Mouse (Mus musculus): ENCODE results near the gene Git2.

Gene Git2

GRCm38 (mm10) chr5:114719003-114719927, 56.1 kb downstream of the Git2 start:
- H3K9me3 ChIP-seq (ENCODE audit: low read length): no peaks in the 10 kb centered on the region
- H3K4me1 ChIP-seq (replicated peaks; ENCODE audit: low read depth, low read length): peaks cover 52% of the 10 kb centered on the region

GRCm38 (mm10) chr5:114718483-114718882, 56.8 kb downstream of the Git2 start:
- Histone ChIP-seq H3K4me3 (replicated peaks; ENCODE audit: low read length) (no peak overlapping the region), H3K4me1 (replicated peaks; ENCODE audit: low read depth, low read length) (peaks cover 57% of the 10 kb centered on the region), H3K27me3 (ENCODE audit: insufficient read depth, low read length) (no peaks in the 10 kb centered on the region)

More at GRCm38 (mm10) chr5:114719003-114719927, 56.1 kb downstream of the Git2 start:
- H3K27me3 ChIP-seq (ENCODE audit: insufficient read depth, low read length): no peaks in the 10 kb centered on the region
- H3K4me3 ChIP-seq (replicated peaks; ENCODE audit: low read length): no peak overlapping the region
- TF ChIP-seq NANOG (IDR thresholded peaks at IDR 0.05; ENCODE audit: borderline replicate concordance, low read length) (no peak), POU5F1 (IDR thresholded peaks at IDR 0.05; ENCODE audit: borderline replicate concordance, low read length) (no peak), CTCF (conservative IDR thresholded peaks at IDR 0.05; ENCODE audit: low read length) (no peak)
- H3K36me3 ChIP-seq (ENCODE audit: insufficient read depth, low read length): peaks cover 99% of the 10 kb centered on the region

GRCm38 (mm10) chr5:114717937-114718336, 57.4 kb downstream of the Git2 start:
- TF ChIP-seq CTCF (conservative IDR thresholded peaks at IDR 0.05; ENCODE audit: low read length) (no peak), NANOG (IDR thresholded peaks at IDR 0.05; ENCODE audit: borderline replicate concordance, low read length) (no peak), POU5F1 (IDR thresholded peaks at IDR 0.05; ENCODE audit: borderline replicate concordance, low read length) (no peak)
- H3K27me3 ChIP-seq (ENCODE audit: insufficient read depth, low read length): no peaks in the 10 kb centered on the region
- no peaks in the 10 kb centered on the region for H3K9me3 ChIP-seq (ENCODE audit: low read length)
- H3K4me1 ChIP-seq (replicated peaks; ENCODE audit: low read depth, low read length): peaks cover 57% of the 10 kb centered on the region
- peaks cover 100% of the 10 kb centered on the region for H3K36me3 ChIP-seq (ENCODE audit: insufficient read depth, low read length)
- H3K4me3 ChIP-seq (replicated peaks; ENCODE audit: low read length): no peak overlapping the region

More at GRCm38 (mm10) chr5:114718483-114718882, 56.8 kb downstream of the Git2 start:
- Histone ChIP-seq H3K9me3 (ENCODE audit: low read length) (no peaks in the 10 kb centered on the region), H3K36me3 (ENCODE audit: insufficient read depth, low read length) (peaks cover 99% of the 10 kb centered on the region)
- no peak for TF ChIP-seq POU5F1 (IDR thresholded peaks at IDR 0.05; ENCODE audit: borderline replicate concordance, low read length)
- no peak for TF ChIP-seq NANOG (IDR thresholded peaks at IDR 0.05; ENCODE audit: borderline replicate concordance, low read length)
- no peak for TF ChIP-seq CTCF (conservative IDR thresholded peaks at IDR 0.05; ENCODE audit: low read length)

- H3K36me3 ChIP-seq (ENCODE audit: insufficient read depth, low read length): peaks cover 99% of the 10 kb centered on the region
- no peaks in the 10 kb centered on the region for H3K27me3 ChIP-seq (ENCODE audit: insufficient read depth, low read length)
- H3K4me1 ChIP-seq (replicated peaks; ENCODE audit: low read depth, low read length): peaks cover 57% of the 10 kb centered on the region
- H3K4me3 ChIP-seq (replicated peaks; ENCODE audit: low read length): peak overlapping the region; percentile 29; the same call in 1 of the 2 replicates
- no peaks in the 10 kb centered on the region for H3K9me3 ChIP-seq (ENCODE audit: low read length)
- TF ChIP-seq CTCF (conservative IDR thresholded peaks at IDR 0.05; ENCODE audit: low read length): no peak
- TF ChIP-seq POU5F1 (IDR thresholded peaks at IDR 0.05; ENCODE audit: borderline replicate concordance, low read length): no peak
- TF ChIP-seq NANOG (IDR thresholded peaks at IDR 0.05; ENCODE audit: borderline replicate concordance, low read length): no peak
Measured at GRCm38 (mm10) chr5:114717292-114717691, 58.0 kb downstream of the Git2 start.

GRCm38 (mm10) chr5:114714551-114714950, 60.8 kb downstream of the Git2 start:
- H3K27me3 ChIP-seq (ENCODE audit: insufficient read depth, low read length): no peaks in the 10 kb centered on the region
- TF ChIP-seq POU5F1 (IDR thresholded peaks at IDR 0.05; ENCODE audit: borderline replicate concordance, low read length) (no peak), NANOG (IDR thresholded peaks at IDR 0.05; ENCODE audit: borderline replicate concordance, low read length) (no peak), CTCF (conservative IDR thresholded peaks at IDR 0.05; ENCODE audit: low read length) (no peak)
- peaks cover 98% of the 10 kb centered on the region for H3K36me3 ChIP-seq (ENCODE audit: insufficient read depth, low read length)
- peak overlapping the region; percentile 54 for H3K4me3 ChIP-seq (replicated peaks; ENCODE audit: low read length)
- no peaks in the 10 kb centered on the region for H3K9me3 ChIP-seq (ENCODE audit: low read length)
- peaks cover 64% of the 10 kb centered on the region for H3K4me1 ChIP-seq (replicated peaks; ENCODE audit: low read depth, low read length)

- TF ChIP-seq CTCF (conservative IDR thresholded peaks at IDR 0.05; ENCODE audit: low read length): no peak
- no peak for TF ChIP-seq POU5F1 (IDR thresholded peaks at IDR 0.05; ENCODE audit: borderline replicate concordance, low read length)
- no peak for TF ChIP-seq NANOG (IDR thresholded peaks at IDR 0.05; ENCODE audit: borderline replicate concordance, low read length)
- H3K36me3 ChIP-seq (ENCODE audit: insufficient read depth, low read length): peaks cover 55% of the 10 kb centered on the region
- H3K4me3 ChIP-seq (replicated peaks; ENCODE audit: low read length): peak overlapping the region; percentile 90
Measured at GRCm38 (mm10) chr5:114709357-114709756, 66.0 kb downstream of the Git2 start.

GRCm38 (mm10) chr5:114708491-114708890, 66.8 kb downstream of the Git2 start:
- H3K9me3 ChIP-seq (ENCODE audit: low read length): no peaks in the 10 kb centered on the region
- H3K27me3 ChIP-seq (ENCODE audit: insufficient read depth, low read length): no peaks in the 10 kb centered on the region; the same call in 1 of the 2 replicates
- peak overlapping the region; percentile 90 for H3K4me3 ChIP-seq (replicated peaks; ENCODE audit: low read length)
- TF ChIP-seq NANOG (IDR thresholded peaks at IDR 0.05; ENCODE audit: borderline replicate concordance, low read length) (no peak), POU5F1 (IDR thresholded peaks at IDR 0.05; ENCODE audit: borderline replicate concordance, low read length) (no peak), CTCF (conservative IDR thresholded peaks at IDR 0.05; ENCODE audit: low read length) (no peak)
- peaks cover 30% of the 10 kb centered on the region for H3K4me1 ChIP-seq (replicated peaks; ENCODE audit: low read depth, low read length)
- H3K36me3 ChIP-seq (ENCODE audit: insufficient read depth, low read length): peaks cover 46% of the 10 kb centered on the region

More at GRCm38 (mm10) chr5:114709357-114709756, 66.0 kb downstream of the Git2 start:
- Histone ChIP-seq H3K27me3 (ENCODE audit: insufficient read depth, low read length) (no peaks in the 10 kb centered on the region), H3K9me3 (ENCODE audit: low read length) (no peaks in the 10 kb centered on the region), H3K4me1 (replicated peaks; ENCODE audit: low read depth, low read length) (peaks cover 36% of the 10 kb centered on the region)

GRCm38 (mm10) chr5:114707265-114708068, 67.8 kb downstream of the Git2 start, which contains the start of gene Tchp:
TSS of gene Tchp (plus strand) at chr5:114707760.
- no peaks in the 10 kb centered on the region for H3K9me3 ChIP-seq (ENCODE audit: low read length)
- H3K27me3 ChIP-seq (ENCODE audit: insufficient read depth, low read length): no peaks in the 10 kb centered on the region; the same call in 1 of the 2 replicates
- TF ChIP-seq NANOG (IDR thresholded peaks at IDR 0.05; ENCODE audit: borderline replicate concordance, low read length): no peak
- peak; percentile 52 for TF ChIP-seq CTCF (conservative IDR thresholded peaks at IDR 0.05; ENCODE audit: low read length)
- TF ChIP-seq POU5F1 (IDR thresholded peaks at IDR 0.05; ENCODE audit: borderline replicate concordance, low read length): no peak
- peaks cover 36% of the 10 kb centered on the region for H3K36me3 ChIP-seq (ENCODE audit: insufficient read depth, low read length)
- peak within 1 kb of the TSS; percentile 90 for H3K4me3 ChIP-seq (replicated peaks; ENCODE audit: low read length)
- H3K4me1 ChIP-seq (replicated peaks; ENCODE audit: low read depth, low read length): peaks cover 39% of the 10 kb centered on the region
